Comparison of ENCODE assay signal across 21 mouse cellular contexts in the genomic region with DNA sequence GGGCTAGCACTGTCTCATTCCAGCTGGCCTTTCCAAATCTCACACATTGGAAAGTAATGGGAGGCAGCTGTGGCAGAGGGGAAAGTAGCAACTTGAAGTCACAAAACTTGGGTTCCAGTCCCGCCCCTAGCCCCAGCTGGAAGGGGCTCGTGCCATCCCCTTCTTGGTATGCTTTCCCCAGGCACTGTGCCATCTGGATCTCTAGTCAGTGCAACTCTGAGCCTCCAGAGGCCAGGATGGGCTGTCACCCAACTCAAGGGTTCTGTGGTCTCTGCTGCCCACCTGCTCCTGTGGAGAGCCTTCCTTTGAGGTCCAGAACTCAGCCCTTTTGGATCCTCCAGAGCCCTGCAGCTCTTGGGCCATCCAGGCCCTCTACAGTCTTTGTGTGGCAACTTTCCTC. TPM values are rescaled to one million over a fixed set of nuclear protein-coding genes. Genes with fewer than 3 reads are reported as not detected.
A peak's percentile ranks its signal among the peaks of the same experiment; 100 is the strongest.
DNase-seq lines count a peak whose midpoint lies in the region; ATAC-seq and TF ChIP-seq lines count a peak whose summit lies in the region.
"Had no signal": no experiment of that assay in that cellular context is flagged by ENCODE, and none has a peak within 500 bp of the region (broad histone marks: within the 10 kb centered on the region; RNA-seq: fewer than 3 reads in every experiment).

No protein-coding gene starts in this region.

- peaks cover 31% of the 10 kb centered on the region for H3K4me1 ChIP-seq in forebrain, embryonic 10.5 days
- no peaks in the 10 kb centered on the region for H3K4me1 ChIP-seq in forebrain, embryonic 12.5 days
- H3K4me1 ChIP-seq in lung, adult 2 months (ENCODE audit: control insufficient read depth, insufficient read depth, low read length) = peaks cover 9% of the 10 kb centered on the region

- DNase-seq in forebrain, embryonic 10.5 days (ENCODE audit: extremely low spot score, low spot score) = no peak
- DNase-seq in heart, adult 18-20 months = peak; percentile 46 to 57
- no peak for DNase-seq in heart, postnatal 25 days (ENCODE audit: low spot score)
- DNase-seq in lung, postnatal 10 days = peak; percentile 35
- no peak for DNase-seq in lung, adult 2 months
- no peak for DNase-seq in thymus, postnatal 0 days (ENCODE audit: low spot score)
- DNase-seq: adrenal gland, adult 2 months; cerebellum, adult 18-20 months; cerebellum, adult 9-11 months; kidney, adult 8-10 months had no signal

- H3K36me3 ChIP-seq in forebrain, embryonic 10.5 days (replicated peaks) = no peaks in the 10 kb centered on the region
- peaks cover 10% of the 10 kb centered on the region for H3K36me3 ChIP-seq in forebrain, embryonic 12.5 days (replicated peaks)
- H3K36me3 ChIP-seq: embryonic facial prominence, embryonic 15.5 days had no signal

- no peak for ATAC-seq in forebrain, embryonic 12.5 days (ENCODE audit: low FRiP score)
- ATAC-seq: activated CD4-positive, CD25-positive, alpha-beta regulatory T cell, adult 4 months; hindbrain, embryonic 16.5 days; inflammation-experienced regulatory T-cells, adult 6 months; intestine, postnatal 0 days; Patski had no signal

- intact Hi-C loops in heart, postnatal 25 days (cut with DNase I) = no loop called here

- no peak for TF ChIP-seq CTCF in lung, adult 2 months (IDR thresholded peaks at IDR 0.05; ENCODE audit: insufficient read depth, low read length)

- TF ChIP-seq POLR2A in lung, adult 2 months (IDR thresholded peaks at IDR 0.05; ENCODE audit: borderline replicate concordance, extremely low read depth, low read depth, low read length) = no peak

- no peaks in the 10 kb centered on the region for H3K27me3 ChIP-seq in forebrain, embryonic 10.5 days (ENCODE audit: poor library complexity, severe bottlenecking)
- no peaks in the 10 kb centered on the region for H3K27me3 ChIP-seq in forebrain, embryonic 12.5 days
- H3K27me3 ChIP-seq: CH12.LX; embryonic facial prominence, embryonic 15.5 days; hindbrain, embryonic 12.5 days; Patski had no signal

- H3K4me2 ChIP-seq in forebrain, embryonic 12.5 days = no peak overlapping the region
- H3K4me2 ChIP-seq: embryonic facial prominence, embryonic 15.5 days; heart, embryonic 11.5 days; hindbrain, embryonic 12.5 days had no signal

- H3K9me3 ChIP-seq in forebrain, embryonic 10.5 days = no peaks in the 10 kb centered on the region
- no peaks in the 10 kb centered on the region for H3K9me3 ChIP-seq in forebrain, embryonic 12.5 days
- H3K9me3 ChIP-seq: embryonic facial prominence, embryonic 15.5 days; hindbrain, embryonic 12.5 days had no signal

- no peak overlapping the region for H3K9ac ChIP-seq in forebrain, embryonic 12.5 days
- H3K9ac ChIP-seq: embryonic facial prominence, embryonic 15.5 days; hindbrain, embryonic 12.5 days had no signal

- no peak overlapping the region for H3K4me3 ChIP-seq in forebrain, embryonic 10.5 days
- H3K4me3 ChIP-seq in forebrain, embryonic 12.5 days (replicated peaks) = no peak overlapping the region
- H3K4me3 ChIP-seq in lung, adult 2 months (replicated peaks; ENCODE audit: extremely low read depth, low read depth, low read length) = no peak overlapping the region
- H3K4me3 ChIP-seq: embryonic facial prominence, embryonic 15.5 days; erythroblast, embryonic 14.5 days; hindbrain, embryonic 12.5 days had no signal

- H3K27ac ChIP-seq in forebrain, embryonic 10.5 days = 0 out of 2 replicates have a peak overlapping the region, but pooled peaks have one; percentile 25
- H3K27ac ChIP-seq in forebrain, embryonic 12.5 days = no peak overlapping the region
- H3K27ac ChIP-seq: embryonic facial prominence, embryonic 15.5 days; hindbrain, embryonic 12.5 days had no signal

- WGBS in forebrain, embryonic 10.5 days = 80% methylated on average over 2 of the region's 2 CpGs
- 83% methylated on average over 2 of the region's 2 CpGs for WGBS in forebrain, embryonic 12.5 days
- 42% methylated on average over 2 of the region's 2 CpGs for WGBS in lung, adult 2 months

RNA-seq across cellular contexts. Expression of a gene that starts 30.7 kb away (rescaled TPM):
- 8.6 and 9.1 TPM in 2 replicates for polyA plus RNA-seq in forebrain, embryonic 10.5 days (2016; fragmentation: Nextera tagmentation; extraction: Ambion mirVana)
- polyA plus RNA-seq in forebrain, embryonic 12.5 days (2016; fragmentation: Nextera tagmentation; extraction: Ambion mirVana) = 14.5 and 15.1 TPM in 2 replicates
- total RNA-seq in heart, adult 18-20 months (2021) = 1 to 10 TPM; 2.2 to 2.6 TPM
- 1 to 10 TPM; 3.0 to 3.3 TPM for total RNA-seq in heart, postnatal 25 days (2021)
- polyA plus RNA-seq in lung, adult 2 months (2012; rRNA removed) = 12.0 and 17.2 TPM in 2 replicates
- 0.81 and 1.0 TPM in 2 replicates for polyA plus RNA-seq in thymus, postnatal 0 days (2015; fragmentation: Nextera tagmentation; extraction: Ambion mirVana)
- polyA plus RNA-seq: erythroblast, embryonic 14.5 days had no signal

RNA-seq across cellular contexts. Expression of a gene that starts 53.7 kb away (rescaled TPM):
- 24.3 and 25.1 TPM in 2 replicates for polyA plus RNA-seq in forebrain, embryonic 10.5 days (2016; fragmentation: Nextera tagmentation; extraction: Ambion mirVana)
- polyA plus RNA-seq in forebrain, embryonic 12.5 days (2016; fragmentation: Nextera tagmentation; extraction: Ambion mirVana) = 17.4 and 18.1 TPM in 2 replicates
- 10 to 100 TPM; 38.7 to 43.8 TPM for total RNA-seq in heart, adult 18-20 months (2021)
- 10 to 100 TPM; 47.9 to 78.9 TPM for total RNA-seq in heart, postnatal 25 days (2021)
- 76.0 and 98.5 TPM in 2 replicates for polyA plus RNA-seq in lung, adult 2 months (2012; rRNA removed)
- 29.8 and 34.7 TPM in 2 replicates for polyA plus RNA-seq in thymus, postnatal 0 days (2015; fragmentation: Nextera tagmentation; extraction: Ambion mirVana)
- polyA plus RNA-seq: erythroblast, embryonic 14.5 days had no signal

Comparison
In these comparisons a context has a peak if more than half of its experiments do, and no peak if none do; other contexts are left out.
1. DNase-seq: peak in heart, adult 18-20 months (2 of 2) and lung, postnatal 10 days (single experiment); none in forebrain, embryonic 10.5 days (single experiment), heart, postnatal 25 days (single experiment), lung, adult 2 months (single experiment) and thymus, postnatal 0 days (single experiment).